8 mouse cellular contexts compared by ENCODE assay signal in the genomic region with DNA sequence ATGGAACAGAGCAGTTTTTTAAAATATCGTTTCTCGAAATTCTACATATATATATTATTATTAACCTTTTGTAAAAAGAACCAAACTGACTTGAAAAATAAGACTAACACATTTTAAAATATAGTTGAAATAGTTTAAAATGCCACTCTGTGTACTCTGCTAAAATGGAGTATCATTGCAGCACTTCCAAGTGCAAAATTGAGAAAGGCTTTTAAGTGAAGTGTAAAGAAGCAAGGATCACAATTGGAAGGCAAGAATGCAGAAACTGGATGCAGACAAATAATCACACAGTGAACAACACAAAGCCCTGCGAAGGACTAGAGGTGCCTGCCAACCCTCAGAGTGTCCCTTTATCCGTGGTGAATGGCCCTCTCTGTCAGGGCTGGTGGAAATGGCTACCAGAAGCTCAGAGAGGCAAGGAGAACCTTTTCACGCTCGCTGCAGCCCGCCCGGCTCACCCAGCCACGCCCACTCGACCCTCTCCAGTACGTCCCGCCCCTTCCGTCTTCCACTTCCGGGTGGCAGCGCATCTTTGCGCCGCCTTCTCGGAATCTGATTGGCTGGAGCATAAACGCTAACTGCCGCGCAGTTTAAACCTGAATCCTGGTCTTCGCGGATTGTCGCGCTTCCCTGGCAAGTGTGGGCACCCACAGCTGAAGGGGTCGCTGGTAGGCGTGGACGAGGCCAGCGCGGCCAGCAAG. TPM values are rescaled to one million over a fixed set of nuclear protein-coding genes. Genes with fewer than 3 reads are reported as not detected.
A peak's percentile ranks its signal among the peaks of the same experiment; 100 is the strongest.
DNase-seq lines count a peak whose midpoint lies in the region; ATAC-seq lines count a peak whose summit lies in the region.

A gene (plus strand): TSS at position 540 of the 701 bp plus-strand sequence.

- ATAC-seq in megakaryocyte progenitor cell, adult 5-6 weeks (replicated peaks; ENCODE audit: poor library complexity), result peak; percentile 99

- DNase-seq in adipocyte (ENCODE audit: low spot score), result peak; percentile 95
- DNase-seq in embryo, embryonic 10 days (ENCODE audit: low spot score), result peak; percentile 99
- peak; percentile 93 for DNase-seq in gastrocnemius, postnatal 10 days
- peak; percentile 97 for DNase-seq in induced T-regulatory cell, adult 2 months (ENCODE audit: low read depth)
- peak; percentile 65 to 90 for DNase-seq in left cerebral cortex, adult 9 months (ENCODE audit: low spot score in 2 of 2)
- peak; percentile 91 for DNase-seq in right cerebral cortex, postnatal 14 days
- peak; percentile 84 to 90 for DNase-seq in urinary bladder, postnatal 36 days (ENCODE audit: low spot score in 2 of 2)

RNA-seq across cellular contexts. Expression of the gene that starts here (rescaled TPM):
- total RNA-seq in gastrocnemius, postnatal 10 days (2021), result 1 to 10 TPM; 2.8 to 4.2 TPM
- total RNA-seq in megakaryocyte progenitor cell, adult 5-6 weeks (2015), result 43.9 and 51.0 TPM in 2 replicates
- 38.6 and 47.8 TPM in 2 replicates for total RNA-seq in megakaryocyte progenitor cell, adult 5-6 weeks (2017)

Comparison
In these comparisons a context has a peak if more than half of its experiments do, and no peak if none do; other contexts are left out.
1. Peak in every context shown above with its lines: DNase-seq and ATAC-seq.
2. RNA of the gene that starts here (total RNA-seq): 38.6 to 51.0 TPM in megakaryocyte progenitor cell, adult 5-6 weeks; 2.8 to 4.2 TPM in gastrocnemius, postnatal 10 days; every median in the first group is over 4 times any median in the second.